Mouse (Mus musculus) megakaryocyte progenitor cell, adult 5-6 weeks (primary cell): Measurements from ENCODE around the gene Pacrg. TPM values are rescaled to one million over a fixed set of nuclear protein-coding genes. Genes with fewer than 3 reads are reported as not detected.
A peak's percentile ranks its signal among the peaks of the same experiment; 100 is the strongest.

ENCODE experiments used
- ATAC-seq: replicated peaks from 2 replicates; pipeline ENCODE4 v1.8.0; 2016; ENCODE audit warnings: mild to moderate bottlenecking, moderate TSS enrichment, inconsistent platforms; ENCODE audit not compliant: poor library complexity
- total RNA-seq, 2 experiments: library from RNA; stranded (forward) in 1 of 2; stranded (reverse) in 1 of 2; fragments of 157-497, 149-512 nt in 1 of 2; fragments of 200-1000 nt in 1 of 2; gene quantifications; 2 replicates each; pipeline versions ENCODE4 v1.2.3 to v1.2.4; 2015 to 2017

Gene Pacrg
- total RNA-seq, 2 experiments from 2014 or later = 0.46 TPM; not detected in 1

- ATAC-seq = peak; percentile 85
These were observed 281.4 kb downstream of the Pacrg start for GRCm38 (mm10) chr17:10558671-10559070.

GRCm38 (mm10) chr17:10552295-10553056 lies 287.6 kb downstream of the Pacrg start:
- no peak for ATAC-seq

- ATAC-seq = no peak
These were observed 289.2 kb downstream of the Pacrg start for GRCm38 (mm10) chr17:10550781-10551520.

- ATAC-seq = no peak
These were observed 290.3 kb downstream of the Pacrg start for GRCm38 (mm10) chr17:10549825-10550224.

GRCm38 (mm10) chr17:10548969-10549368 lies 291.1 kb downstream of the Pacrg start:
- ATAC-seq = no peak

- ATAC-seq = peak; percentile 39; the same call in 1 of the 2 replicates
These were observed 299.3 kb downstream of the Pacrg start for GRCm38 (mm10) chr17:10540772-10541171.

GRCm38 (mm10) chr17:10534206-10534605 lies 305.9 kb downstream of the Pacrg start:
- no peak for ATAC-seq

GRCm38 (mm10) chr17:10533461-10533860 lies 306.6 kb downstream of the Pacrg start:
- ATAC-seq = no peak

- peak; percentile 68 for ATAC-seq
These were observed 309.1 kb downstream of the Pacrg start for GRCm38 (mm10) chr17:10531024-10531423.

GRCm38 (mm10) chr17:10529329-10529955 lies 310.7 kb downstream of the Pacrg start:
- ATAC-seq = no peak

- ATAC-seq = no peak
These were observed 318.8 kb downstream of the Pacrg start for GRCm38 (mm10) chr17:10521282-10521681.

- no peak for ATAC-seq
These were observed 320.5 kb downstream of the Pacrg start for GRCm38 (mm10) chr17:10519506-10520155.

- no peak for ATAC-seq
These were observed 325.3 kb downstream of the Pacrg start for GRCm38 (mm10) chr17:10514812-10515211.

- no peak for ATAC-seq
These were observed 329.0 kb downstream of the Pacrg start for GRCm38 (mm10) chr17:10510913-10511759.

- no peak for ATAC-seq
These were observed 329.6 kb downstream of the Pacrg start for GRCm38 (mm10) chr17:10510467-10510866.

- ATAC-seq = no peak
These were observed 332.0 kb downstream of the Pacrg start for GRCm38 (mm10) chr17:10508088-10508487.

GRCm38 (mm10) chr17:10507466-10507865 lies 332.6 kb downstream of the Pacrg start:
- no peak for ATAC-seq

GRCm38 (mm10) chr17:10506896-10507295 lies 333.2 kb downstream of the Pacrg start:
- no peak for ATAC-seq

- no peak for ATAC-seq
These were observed 338.7 kb downstream of the Pacrg start for GRCm38 (mm10) chr17:10501439-10501838.

- ATAC-seq = peak; percentile 87
These were observed 339.2 kb downstream of the Pacrg start for GRCm38 (mm10) chr17:10500795-10501432.
